Mouse (Mus musculus) ovary, postnatal 14 days (tissue): ENCODE data around the gene Adss.
"Not testable (repeated sequence)": the region's sequence is repeated elsewhere in the genome, so short reads cannot be mapped to it uniquely, and the experiment has no call there.

Experiments
- DNase-seq: peaks from one replicate; pipeline ENCODE4 v3.0.0; 2022; ENCODE audit warnings: low spot score

Adss gene

DNA sequence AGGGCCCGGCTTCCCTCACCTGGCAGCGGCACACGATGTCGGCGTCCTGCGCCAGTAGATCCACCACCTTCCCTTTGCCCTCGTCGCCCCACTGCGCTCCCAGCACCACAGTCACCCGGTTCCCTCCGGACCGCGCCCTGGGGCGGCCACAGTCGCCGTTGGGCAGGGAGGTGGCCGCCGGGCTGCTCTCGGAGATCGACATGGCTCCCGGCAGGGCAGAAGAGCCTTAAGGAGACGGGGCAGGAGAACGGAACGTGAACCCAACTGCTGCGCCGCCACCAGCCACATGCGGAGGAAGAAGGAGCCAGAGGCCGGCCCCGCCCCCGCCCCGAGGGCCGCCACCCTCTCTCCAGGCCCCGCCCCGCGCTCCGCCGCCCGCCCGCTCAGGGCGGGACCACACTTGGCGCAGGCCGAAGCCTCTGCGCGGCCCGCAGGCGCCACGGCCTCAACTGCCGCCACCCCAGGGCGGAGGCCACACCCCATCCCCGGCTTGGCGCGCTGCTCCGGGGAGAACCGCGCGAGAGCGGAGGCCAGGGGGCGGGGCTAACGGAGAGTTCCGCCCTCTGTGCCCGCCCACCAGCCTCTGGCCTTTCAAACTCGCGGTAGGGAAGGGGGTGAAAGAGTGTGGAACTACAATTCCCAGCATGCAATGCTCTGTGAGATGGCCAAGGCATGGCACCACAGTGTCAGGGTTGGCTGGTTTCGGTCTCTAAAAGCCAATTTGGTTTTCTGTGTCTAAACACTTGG lies at the start of gene Adss:
Gene Adss, minus strand, starts transcription at position 319 of the 747 bp plus-strand sequence.
- peak; percentile 98 for DNase-seq

DNA sequence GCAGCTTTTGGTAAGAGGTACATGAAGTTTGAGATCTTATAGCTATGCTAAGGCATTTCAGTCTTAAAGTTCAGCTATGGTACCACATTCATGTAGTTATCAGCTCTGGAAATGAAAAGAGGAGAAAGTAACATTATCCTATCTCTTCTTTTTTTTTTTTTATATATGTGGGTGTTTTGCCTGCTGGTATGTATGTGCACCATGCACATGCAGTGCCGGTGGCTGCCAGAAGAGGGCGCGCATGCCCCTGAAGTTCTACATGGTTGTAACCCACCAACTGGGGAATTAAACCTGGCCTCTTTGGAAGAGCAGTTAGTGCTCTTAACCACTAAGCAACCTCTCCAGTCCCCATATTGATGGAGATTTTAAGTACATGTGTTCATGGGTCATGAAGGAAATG lies 49.5 kb upstream of the Adss start:
- DNase-seq, result not testable (repeated sequence)

DNA sequence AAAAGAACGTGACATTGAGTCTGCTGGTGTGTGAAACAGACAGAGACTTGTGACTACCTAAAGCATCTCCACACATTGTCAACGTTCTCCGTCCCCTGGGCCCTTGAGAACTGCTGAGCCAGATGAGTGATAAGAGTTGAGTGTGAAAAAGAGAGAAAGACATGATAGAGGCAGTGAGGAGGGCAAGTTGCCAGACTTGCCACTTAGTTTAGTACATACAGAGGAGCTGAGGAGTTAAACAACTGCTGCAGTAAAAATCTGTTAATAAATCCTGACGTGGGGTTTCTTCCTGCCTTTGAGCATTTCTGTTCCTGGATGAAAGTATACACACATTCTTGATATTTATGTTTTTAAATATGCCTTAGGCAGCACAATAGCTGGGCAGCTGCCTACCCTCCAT lies 31.5 kb upstream of the Adss start:
- DNase-seq, result not testable (repeated sequence)

DNA sequence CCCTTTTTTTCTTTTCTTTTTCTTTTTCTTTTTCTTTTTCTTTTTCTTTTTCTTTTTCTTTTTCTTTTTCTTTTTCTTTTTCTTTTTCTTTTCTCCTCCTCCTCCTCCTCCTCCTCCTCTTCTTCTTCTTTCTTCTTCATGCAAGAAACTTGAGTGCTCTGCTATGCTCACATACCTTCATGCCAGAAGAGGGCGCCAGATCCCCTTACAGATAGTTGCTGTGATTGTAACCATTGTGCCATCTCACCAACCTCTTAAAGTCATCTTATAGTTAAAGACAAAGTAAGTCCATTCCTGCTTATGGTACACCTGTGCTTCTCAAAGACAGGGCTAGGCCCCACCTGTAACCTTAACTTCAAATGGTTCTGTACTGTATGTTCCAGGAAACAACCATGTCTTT lies 10.5 kb upstream of the Adss start:
- DNase-seq, result not testable (repeated sequence)

GRCm38 (mm10) chr1:177803511-177803910 lies 7.2 kb upstream of the Adss start:
- DNase-seq, result no peak

GRCm38 (mm10) chr1:177797151-177797755 lies 942 bp upstream of the Adss start:
- DNase-seq, result no peak

DNA sequence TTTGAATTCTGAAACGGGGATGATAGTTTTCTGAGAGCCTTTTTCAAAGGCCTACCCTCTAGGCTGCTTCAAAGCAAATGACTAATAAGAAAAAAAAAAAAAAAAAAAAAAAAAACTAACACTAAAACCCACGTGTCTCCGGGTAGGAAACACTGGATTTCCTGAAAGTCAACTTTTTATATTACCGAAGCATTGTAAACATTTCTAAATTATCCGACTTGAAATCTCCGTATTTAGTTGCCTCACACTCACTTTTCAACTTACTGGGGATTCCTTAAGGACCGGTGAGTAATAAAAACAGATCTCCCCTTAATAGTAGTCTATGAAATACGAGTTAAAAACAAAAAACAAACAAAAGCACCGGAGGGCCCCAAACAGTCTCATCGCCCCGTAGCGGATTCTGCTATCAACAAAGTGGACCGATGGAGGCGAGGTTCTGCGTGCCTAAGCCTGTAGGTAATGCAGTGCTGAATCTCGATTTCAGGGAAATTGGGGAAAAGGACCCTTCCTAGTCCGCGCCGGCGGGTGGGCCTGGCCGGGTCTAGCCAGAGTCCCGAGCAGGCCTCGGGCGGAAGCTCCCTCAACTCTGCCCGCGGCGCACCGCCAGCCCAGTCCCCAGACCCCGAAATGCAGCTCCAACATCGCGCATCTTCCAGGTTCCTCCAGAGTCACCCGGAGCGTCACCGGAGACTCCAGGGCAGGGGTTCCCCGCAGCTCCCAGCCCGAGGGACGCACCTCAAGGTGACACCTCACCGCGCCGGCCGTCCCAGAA lies 704 bp downstream of the Adss start:
- DNase-seq, result no peak

DNA sequence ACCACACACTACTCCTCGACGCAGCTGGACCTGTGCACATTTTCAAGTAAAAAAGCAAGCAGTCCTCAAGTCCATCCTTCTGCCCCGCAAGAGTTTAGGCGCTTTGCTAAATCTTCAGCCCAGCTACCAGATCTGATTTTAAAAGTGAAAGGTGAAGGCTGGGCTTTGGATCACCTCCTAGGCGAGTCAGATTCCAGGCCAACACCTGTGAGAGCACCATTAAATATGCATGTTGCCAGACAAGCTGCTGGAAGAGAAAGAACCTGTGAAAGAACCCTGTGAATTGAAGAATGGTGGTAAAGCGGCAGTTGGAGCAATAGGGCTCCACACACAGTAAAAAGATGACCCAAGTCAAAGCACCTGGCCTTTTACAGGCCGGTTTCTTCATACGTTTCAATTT lies 1.4 kb downstream of the Adss start:
- no peak for DNase-seq

GRCm38 (mm10) chr1:177792835-177793234 lies 3.5 kb downstream of the Adss start:
- DNase-seq, result no peak

- DNase-seq, result no peak
These were observed 18.9 kb downstream of the Adss start for GRCm38 (mm10) chr1:177777397-177777796.

DNA sequence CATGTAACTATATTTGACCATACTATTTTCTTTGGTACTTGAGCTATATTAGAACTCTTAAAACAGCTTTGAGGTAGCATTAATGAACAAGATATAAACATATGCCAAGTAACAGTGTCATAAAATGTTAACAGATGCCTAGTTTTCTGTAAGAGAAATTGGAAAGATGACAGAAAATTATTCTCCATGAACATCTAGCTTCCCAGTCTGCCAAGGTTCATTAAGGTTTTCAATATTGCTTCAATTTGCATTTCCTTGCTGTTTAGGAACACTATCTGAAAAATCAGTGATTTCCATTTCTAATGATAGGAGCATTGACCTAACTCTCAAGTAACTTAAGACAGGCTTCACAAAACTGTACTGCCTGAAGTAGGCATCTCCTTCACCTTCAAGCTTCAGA lies 27.4 kb downstream of the Adss start:
- DNase-seq, result no peak

DNA sequence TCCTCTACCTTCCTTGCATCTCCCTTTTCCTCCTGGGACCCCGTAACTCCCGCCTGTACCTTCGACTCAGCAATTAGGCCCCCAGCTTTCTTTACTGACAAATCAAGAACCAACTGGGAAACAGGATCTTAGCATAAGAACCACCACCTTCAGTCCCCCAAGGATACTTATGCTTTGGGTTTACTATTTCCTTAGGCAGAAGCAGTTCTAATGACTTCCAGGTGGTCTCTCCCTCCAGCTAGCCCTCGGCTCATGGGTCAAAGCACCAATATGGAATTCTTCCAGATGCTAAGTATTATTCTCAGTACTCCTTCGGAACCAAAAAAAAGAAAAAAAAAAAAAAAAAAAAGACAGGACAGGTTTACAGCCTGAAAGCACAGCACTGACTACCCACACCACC lies 39.1 kb downstream of the Adss start:
- no peak for DNase-seq

- no peak for DNase-seq
These were observed 42.8 kb downstream of the Adss start for GRCm38 (mm10) chr1:177753496-177753895.

DNA sequence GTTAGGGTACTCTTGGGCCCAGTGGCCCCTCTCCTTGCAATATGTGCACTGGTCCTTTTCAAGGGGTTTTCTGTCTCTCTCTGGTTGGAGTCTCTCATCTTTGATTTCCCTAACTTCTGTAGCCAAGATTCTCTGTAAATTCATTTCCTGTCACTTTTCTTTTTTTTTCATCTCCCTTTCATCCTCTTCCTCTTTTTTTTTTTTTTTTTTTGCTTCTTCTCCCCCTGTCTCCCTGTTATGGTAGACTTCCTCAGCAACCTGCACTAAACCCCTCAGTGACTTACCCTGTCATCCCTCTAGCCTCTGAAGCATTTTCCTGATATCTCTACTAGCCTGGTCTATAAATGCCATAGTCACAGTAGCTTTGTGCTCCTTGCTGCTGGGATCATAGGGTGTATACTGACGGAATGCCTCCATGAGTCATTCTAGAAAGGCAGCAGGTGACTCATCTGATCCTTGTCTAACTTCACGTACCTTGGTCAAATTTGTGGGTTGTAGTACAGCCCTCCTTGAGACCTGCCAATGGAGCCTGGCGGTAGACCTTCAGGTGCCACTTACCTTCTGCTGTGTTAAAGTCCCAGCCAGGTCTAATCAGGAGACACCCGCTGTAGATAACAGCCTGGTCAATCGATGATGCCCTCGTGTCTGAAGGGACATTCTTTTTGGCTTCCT lies 48.3 kb downstream of the Adss start:
- DNase-seq, result no peak

DNA sequence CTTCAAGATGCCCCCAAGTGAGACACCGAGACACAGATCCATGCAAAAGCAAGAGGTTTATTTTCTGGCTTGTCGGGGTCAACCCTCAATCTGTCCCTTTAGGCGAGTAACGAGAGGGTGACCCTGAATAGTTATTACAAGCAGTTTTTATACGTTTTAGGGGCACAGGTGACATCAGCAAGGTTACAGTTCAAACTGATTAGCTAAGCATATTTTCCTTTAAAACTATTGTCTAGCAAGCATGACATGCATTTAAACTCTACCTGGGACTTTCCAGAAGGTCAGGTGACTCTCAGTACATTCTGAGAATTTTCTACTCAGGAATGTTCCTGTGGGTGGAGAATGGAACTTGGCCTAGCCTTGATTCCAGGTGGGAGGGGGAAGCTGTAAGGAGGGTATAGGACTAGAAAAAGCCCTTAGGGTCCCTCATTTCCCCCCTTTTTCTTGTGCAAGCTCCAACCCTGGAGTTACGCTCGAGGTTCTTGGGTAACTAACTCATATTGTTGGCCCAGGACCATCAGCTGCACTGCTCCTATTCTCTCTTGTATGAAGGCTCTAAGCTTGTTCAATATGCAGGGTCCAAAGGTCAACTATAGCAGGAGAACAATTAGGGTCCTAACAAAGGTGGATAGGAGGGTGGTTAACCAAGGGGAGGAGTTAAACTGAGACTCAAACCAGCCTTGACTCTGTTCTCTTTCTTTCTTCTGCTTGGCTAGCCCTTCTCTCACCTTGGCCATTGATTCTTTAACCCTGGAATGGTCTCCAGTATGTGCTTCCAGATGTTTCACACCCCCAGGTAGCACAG lies 51.6 kb downstream of the Adss start:
- no peak for DNase-seq

GRCm38 (mm10) chr1:177742119-177742518 lies 54.2 kb downstream of the Adss start:
- no peak for DNase-seq

GRCm38 (mm10) chr1:177740707-177741106 lies 55.6 kb downstream of the Adss start:
- DNase-seq, result no peak

GRCm38 (mm10) chr1:177737505-177738105 lies 58.7 kb downstream of the Adss start:
- DNase-seq, result no peak

DNA sequence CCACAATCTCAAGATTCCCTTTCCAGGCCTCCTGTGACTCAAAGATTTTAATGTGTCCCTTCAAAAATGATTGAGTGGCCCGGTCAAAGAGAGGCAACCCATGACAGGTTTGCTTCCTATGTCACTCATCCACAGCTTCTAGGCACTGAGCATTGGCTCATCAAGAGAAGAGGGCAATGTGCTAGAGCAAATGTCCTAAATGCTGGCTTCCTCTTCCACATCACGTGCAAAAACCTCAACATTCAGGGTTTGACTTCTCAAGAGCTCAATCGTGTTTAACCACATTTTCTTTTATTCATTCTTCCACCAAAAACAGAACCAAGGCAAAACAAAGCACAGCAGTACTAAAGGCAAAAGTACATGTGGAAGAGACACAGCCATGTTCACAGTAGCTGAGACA lies 64.3 kb downstream of the Adss start:
- no peak for DNase-seq

GRCm38 (mm10) chr1:177729043-177730024 lies 67.0 kb downstream of the Adss start, which contains the start of gene 1700016C15Rik:
Gene 1700016C15Rik, plus strand, starts transcription at chr1:177729814.
- no peak for DNase-seq
